ENCODE assay signal across 1 mouse cellular context in genomic region chr7:44485572-44486195, GRCm38 (mm10).
A peak's percentile ranks its signal among the peaks of the same experiment; 100 is the strongest.
TF ChIP-seq lines count a peak whose summit lies in the region.

No protein-coding gene starts in this region.

TF ChIP-seq in ES-E14, 5 proteins besides CTCF, POLR2A, EP300 and RAD21:
- TF ChIP-seq CHD2 (IDR thresholded peaks at IDR 0.05; ENCODE audit: low read depth, low read length) (no peak), ZNF384 (IDR thresholded peaks at IDR 0.05; ENCODE audit: low read depth, low read length) (peak; percentile 94)
